Mouse (Mus musculus) ES-Bruce4 (cell line): Measurements from ENCODE around the gene Sat2. TPM values are rescaled to one million over a fixed set of nuclear protein-coding genes. Genes with fewer than 3 reads are reported as not detected.

Experiments used
- H3K27ac ChIP-seq: 2 replicates; pipeline ENCODE4 v1.5.1; 2012; ENCODE audit warnings: low read length, inconsistent platforms; ENCODE audit not compliant: insufficient read depth
- H3K27me3 ChIP-seq: 2 replicates; pipeline ENCODE4 v1.6.1; 2012; ENCODE audit warnings: mild to moderate bottlenecking, low read length, inconsistent platforms; ENCODE audit not compliant: control insufficient read depth, poor library complexity, insufficient read depth, severe bottlenecking
- H3K36me3 ChIP-seq: 2 replicates; pipeline ENCODE4 v1.6.1; 2012; ENCODE audit warnings: inconsistent platforms, mild to moderate bottlenecking, low read length, moderate library complexity; ENCODE audit not compliant: control insufficient read depth, poor library complexity, insufficient read depth, severe bottlenecking
- H3K4me1 ChIP-seq: one replicate; pipeline ENCODE4 v1.8.1; 2011; ENCODE audit warnings: low read length; ENCODE audit not compliant: control insufficient read depth, insufficient read depth
- H3K4me3 ChIP-seq: 2 replicates; pipeline ENCODE4 v1.5.1; 2011; ENCODE audit warnings: low read depth, mild to moderate bottlenecking, low read length
- H3K9ac ChIP-seq: 2 replicates; pipeline ENCODE4 v1.6.1; 2012; ENCODE audit warnings: low read depth, mild to moderate bottlenecking, inconsistent platforms; ENCODE audit not compliant: poor library complexity, severe bottlenecking
- H3K9me3 ChIP-seq: replicated peaks from 2 replicates; pipeline ENCODE4 v1.6.1; 2012; ENCODE audit warnings: mild to moderate bottlenecking, low read length, inconsistent platforms; ENCODE audit not compliant: control insufficient read depth, poor library complexity, insufficient read depth, severe bottlenecking
- CTCF ChIP-seq: IDR thresholded peaks from one replicate; pipeline ENCODE4 v1.8.1; 2011; ENCODE audit warnings: low read depth, low read length
- EP300 ChIP-seq: IDR thresholded peaks from 2 replicates; pipeline ENCODE4 v1.6.1; 2011; ENCODE audit warnings: low read depth, low read length; ENCODE audit not compliant: insufficient read depth
- POLR2A ChIP-seq: IDR thresholded peaks from one replicate; pipeline ENCODE4 v1.8.1; 2011; ENCODE audit warnings: low read length; ENCODE audit not compliant: insufficient read depth
- polyA plus RNA-seq: library from polyadenylated mRNA; stranded (reverse); fragments of >200 nt; gene quantifications from 2 replicates; pipeline ENCODE4 v1.2.4, GENCODE M21; 2011; ENCODE audit warnings: low read depth; ENCODE audit not compliant: missing spikeins, insufficient read depth, insufficient read length

Gene Sat2
- polyA plus RNA-seq, 1 experiment = 9.1 TPM

- Histone ChIP-seq H3K27me3 (no peaks in the 10 kb centered on the region), H3K9ac (peak within 1 kb of the TSS; percentile 75), H3K27ac (peak within 1 kb of the TSS; percentile 95), H3K4me3 (peak within 1 kb of the TSS; percentile 94), H3K4me1 (no peaks in the 10 kb centered on the region), H3K9me3 (no peaks in the 10 kb centered on the region; the same call in 1 of the 2 replicates), H3K36me3 (peaks cover 8% of the 10 kb centered on the region)
- TF ChIP-seq CTCF = peak; percentile 6
- 0 out of 2 replicates have a peak, but pooled peaks have one; percentile 53 for TF ChIP-seq EP300
- peak; percentile 57 for TF ChIP-seq POLR2A
These were observed 40.6 kb downstream of the Sat2 start, which contains the start of gene Mpdu1 for GRCm38 (mm10) chr11:69662213-69662966. Mpdu1 (minus strand) TSS chr11:69662642.

- peak overlapping the region; percentile 93 for H3K27ac ChIP-seq
- no peaks in the 10 kb centered on the region; the same call in 1 of the 2 replicates for H3K9me3 ChIP-seq
- H3K4me1 ChIP-seq = no peaks in the 10 kb centered on the region
- no peaks in the 10 kb centered on the region for H3K27me3 ChIP-seq
- TF ChIP-seq EP300 = no peak
- no peak for TF ChIP-seq POLR2A
- H3K4me3 ChIP-seq = peak overlapping the region; percentile 55
- H3K9ac ChIP-seq = peak overlapping the region; percentile 75
- peaks cover 15% of the 10 kb centered on the region for H3K36me3 ChIP-seq
These were observed 41.3 kb downstream of the Sat2 start for GRCm38 (mm10) chr11:69662967-69663671.

GRCm38 (mm10) chr11:69663795-69664194, 42.0 kb downstream of the Sat2 start:
- H3K36me3 ChIP-seq = peaks cover 22% of the 10 kb centered on the region
- no peak overlapping the region for H3K4me3 ChIP-seq

GRCm38 (mm10) chr11:69664841-69665240, 43.0 kb downstream of the Sat2 start:
- no peak overlapping the region for H3K27ac ChIP-seq
- H3K4me3 ChIP-seq = no peak overlapping the region
- no peak overlapping the region for H3K9ac ChIP-seq
- H3K27me3 ChIP-seq = no peaks in the 10 kb centered on the region
- peaks cover 28% of the 10 kb centered on the region for H3K36me3 ChIP-seq
- H3K4me1 ChIP-seq = no peaks in the 10 kb centered on the region
- no peak for TF ChIP-seq EP300
- no peak for TF ChIP-seq CTCF
- no peak for TF ChIP-seq POLR2A
- H3K9me3 ChIP-seq = no peaks in the 10 kb centered on the region; the same call in 1 of the 2 replicates

More at GRCm38 (mm10) chr11:69663795-69664194, 42.0 kb downstream of the Sat2 start:
- Histone ChIP-seq H3K4me1 (no peaks in the 10 kb centered on the region), H3K27ac (peak overlapping the region; percentile 93), H3K27me3 (no peaks in the 10 kb centered on the region), H3K9ac (no peak overlapping the region), H3K9me3 (no peaks in the 10 kb centered on the region; the same call in 1 of the 2 replicates)
- TF ChIP-seq CTCF (no peak), EP300 (no peak), POLR2A (no peak)

- Histone ChIP-seq H3K4me3 (no peak overlapping the region), H3K36me3 (peaks cover 35% of the 10 kb centered on the region), H3K4me1 (no peaks in the 10 kb centered on the region), H3K27ac (peak overlapping the region; percentile 62), H3K27me3 (no peaks in the 10 kb centered on the region), H3K9me3 (no peaks in the 10 kb centered on the region; the same call in 1 of the 2 replicates), H3K9ac (no peak overlapping the region)
- TF ChIP-seq EP300 = no peak
- no peak for TF ChIP-seq POLR2A
- TF ChIP-seq CTCF = no peak
These were observed 43.7 kb downstream of the Sat2 start for GRCm38 (mm10) chr11:69665457-69665960.
